Mouse (Mus musculus): ENCODE measurements around the gene Tnxb. TPM values are rescaled to one million over a fixed set of nuclear protein-coding genes. Genes with fewer than 3 reads are reported as not detected.
A peak's percentile ranks its signal among the peaks of the same experiment; 100 is the strongest.

Gene Tnxb
- polyA plus RNA-seq, 1 experiment from 2014 or later: 0.62 TPM

- peaks cover 20% of the 10 kb centered on the region for H3K27me3 ChIP-seq (ENCODE audit: control insufficient read depth, insufficient read depth, low read depth, low read length)
- no peaks in the 10 kb centered on the region for H3K36me3 ChIP-seq (ENCODE audit: control insufficient read depth, insufficient read depth, low read length)
- H3K4me3 ChIP-seq (ENCODE audit: low read length): no peak overlapping the region
- ATAC-seq (ENCODE audit: low read depth): no peak
- no peak overlapping the region for H3K9ac ChIP-seq (ENCODE audit: low read length)
- no peaks in the 10 kb centered on the region for H3K9me3 ChIP-seq (ENCODE audit: control insufficient read depth, low read length)
- H3K4me2 ChIP-seq (ENCODE audit: low read depth, low read length): no peak overlapping the region; the same call in 1 of the 2 replicates
- WGBS: 28% methylated on average over 10 of the region's 11 CpGs
- H3K27ac ChIP-seq (ENCODE audit: low read length): no peak overlapping the region
- peaks cover 22% of the 10 kb centered on the region for H3K4me1 ChIP-seq (replicated peaks; ENCODE audit: control insufficient read depth, insufficient read depth, low read length)
Measured at GRCm38 (mm10) chr17:34660259-34660820, 10.0 kb upstream of the Tnxb start.

GRCm38 (mm10) chr17:34661121-34661591 lies 9.2 kb upstream of the Tnxb start:
- Histone ChIP-seq H3K9ac (ENCODE audit: low read length) (peak overlapping the region; percentile 27; the same call in 1 of the 2 replicates), H3K4me2 (ENCODE audit: low read depth, low read length) (peak overlapping the region; percentile 46), H3K4me3 (ENCODE audit: low read length) (peak overlapping the region; percentile 28), H3K27me3 (ENCODE audit: control insufficient read depth, insufficient read depth, low read depth, low read length) (peaks cover 20% of the 10 kb centered on the region), H3K27ac (ENCODE audit: low read length) (no peak overlapping the region; the same call in 1 of the 2 replicates), H3K4me1 (replicated peaks; ENCODE audit: control insufficient read depth, insufficient read depth, low read length) (peaks cover 14% of the 10 kb centered on the region), H3K36me3 (ENCODE audit: control insufficient read depth, insufficient read depth, low read length) (no peaks in the 10 kb centered on the region), H3K9me3 (ENCODE audit: control insufficient read depth, low read length) (no peaks in the 10 kb centered on the region)
- ATAC-seq (ENCODE audit: low read depth): peak; percentile 59
- WGBS: 2% methylated on average over 19 of the region's 19 CpGs

- Histone ChIP-seq H3K27ac (ENCODE audit: low read length) (no peak overlapping the region), H3K4me3 (ENCODE audit: low read length) (no peak overlapping the region), H3K27me3 (ENCODE audit: control insufficient read depth, insufficient read depth, low read depth, low read length) (peaks cover 20% of the 10 kb centered on the region), H3K9ac (ENCODE audit: low read length) (no peak overlapping the region), H3K4me1 (replicated peaks; ENCODE audit: control insufficient read depth, insufficient read depth, low read length) (peaks cover 13% of the 10 kb centered on the region), H3K4me2 (ENCODE audit: low read depth, low read length) (no peak overlapping the region), H3K36me3 (ENCODE audit: control insufficient read depth, insufficient read depth, low read length) (no peaks in the 10 kb centered on the region), H3K9me3 (ENCODE audit: control insufficient read depth, low read length) (no peaks in the 10 kb centered on the region)
- no peak for ATAC-seq (ENCODE audit: low read depth)
- 82% methylated on average over 1 of the region's 1 CpGs for WGBS
Measured at GRCm38 (mm10) chr17:34662468-34662867, 7.9 kb upstream of the Tnxb start.

- peaks cover 20% of the 10 kb centered on the region for H3K27me3 ChIP-seq (ENCODE audit: control insufficient read depth, insufficient read depth, low read depth, low read length)
- H3K4me2 ChIP-seq (ENCODE audit: low read depth, low read length): no peak overlapping the region
- H3K4me1 ChIP-seq (replicated peaks; ENCODE audit: control insufficient read depth, insufficient read depth, low read length): peaks cover 13% of the 10 kb centered on the region
- H3K36me3 ChIP-seq (ENCODE audit: control insufficient read depth, insufficient read depth, low read length): no peaks in the 10 kb centered on the region
- no peak overlapping the region for H3K4me3 ChIP-seq (ENCODE audit: low read length)
- ATAC-seq (ENCODE audit: low read depth): no peak
- H3K9me3 ChIP-seq (ENCODE audit: control insufficient read depth, low read length): no peaks in the 10 kb centered on the region
- 77% methylated on average over 8 of the region's 8 CpGs for WGBS
- H3K27ac ChIP-seq (ENCODE audit: low read length): no peak overlapping the region
- no peak overlapping the region for H3K9ac ChIP-seq (ENCODE audit: low read length)
Measured at GRCm38 (mm10) chr17:34662978-34663377, 7.4 kb upstream of the Tnxb start.

GRCm38 (mm10) chr17:34663558-34663957 lies 6.8 kb upstream of the Tnxb start:
- ATAC-seq (ENCODE audit: low read depth): no peak
- Histone ChIP-seq H3K36me3 (ENCODE audit: control insufficient read depth, insufficient read depth, low read length) (no peaks in the 10 kb centered on the region), H3K9ac (ENCODE audit: low read length) (no peak overlapping the region), H3K27ac (ENCODE audit: low read length) (no peak overlapping the region), H3K9me3 (ENCODE audit: control insufficient read depth, low read length) (no peaks in the 10 kb centered on the region), H3K4me1 (replicated peaks; ENCODE audit: control insufficient read depth, insufficient read depth, low read length) (peaks cover 13% of the 10 kb centered on the region), H3K4me2 (ENCODE audit: low read depth, low read length) (no peak overlapping the region), H3K4me3 (ENCODE audit: low read length) (no peak overlapping the region), H3K27me3 (ENCODE audit: control insufficient read depth, insufficient read depth, low read depth, low read length) (peaks cover 20% of the 10 kb centered on the region)
- WGBS: 56% methylated on average over 1 of the region's 1 CpGs

GRCm38 (mm10) chr17:34664472-34664871 lies 5.9 kb upstream of the Tnxb start:
- peaks cover 14% of the 10 kb centered on the region for H3K27me3 ChIP-seq (ENCODE audit: control insufficient read depth, insufficient read depth, low read depth, low read length)
- peaks cover 13% of the 10 kb centered on the region for H3K4me1 ChIP-seq (replicated peaks; ENCODE audit: control insufficient read depth, insufficient read depth, low read length)
- H3K4me3 ChIP-seq (ENCODE audit: low read length): no peak overlapping the region
- H3K9me3 ChIP-seq (ENCODE audit: control insufficient read depth, low read length): no peaks in the 10 kb centered on the region
- no peak for ATAC-seq (ENCODE audit: low read depth)
- whole genome bisulfite sequencing: 53% methylated on average over 7 of the region's 7 CpGs
- no peak overlapping the region for H3K9ac ChIP-seq (ENCODE audit: low read length)
- H3K36me3 ChIP-seq (ENCODE audit: control insufficient read depth, insufficient read depth, low read length): no peaks in the 10 kb centered on the region
- H3K4me2 ChIP-seq (ENCODE audit: low read depth, low read length): no peak overlapping the region
- H3K27ac ChIP-seq (ENCODE audit: low read length): no peak overlapping the region

- Histone ChIP-seq H3K9me3 (ENCODE audit: control insufficient read depth, low read length) (no peaks in the 10 kb centered on the region), H3K27ac (ENCODE audit: low read length) (no peak overlapping the region), H3K36me3 (ENCODE audit: control insufficient read depth, insufficient read depth, low read length) (no peaks in the 10 kb centered on the region), H3K9ac (ENCODE audit: low read length) (peak overlapping the region; percentile 51), H3K27me3 (ENCODE audit: control insufficient read depth, insufficient read depth, low read depth, low read length) (peaks cover 50% of the 10 kb centered on the region), H3K4me3 (ENCODE audit: low read length) (peak overlapping the region; percentile 40), H3K4me1 (replicated peaks; ENCODE audit: control insufficient read depth, insufficient read depth, low read length) (peaks cover 26% of the 10 kb centered on the region), H3K4me2 (ENCODE audit: low read depth, low read length) (peak overlapping the region; percentile 57)
- peak; percentile 53 for ATAC-seq (ENCODE audit: low read depth)
- WGBS: 7% methylated on average over 93 of the region's 93 CpGs
Measured at GRCm38 (mm10) chr17:34671151-34672066, 1.1 kb downstream of the Tnxb start.

GRCm38 (mm10) chr17:34672246-34672792 lies 2.0 kb downstream of the Tnxb start:
- Histone ChIP-seq H3K27ac (ENCODE audit: low read length) (no peak overlapping the region), H3K4me3 (ENCODE audit: low read length) (peak overlapping the region; percentile 40), H3K27me3 (ENCODE audit: control insufficient read depth, insufficient read depth, low read depth, low read length) (peaks cover 54% of the 10 kb centered on the region), H3K9ac (ENCODE audit: low read length) (no peak overlapping the region; the same call in 1 of the 2 replicates), H3K4me1 (replicated peaks; ENCODE audit: control insufficient read depth, insufficient read depth, low read length) (peaks cover 26% of the 10 kb centered on the region), H3K9me3 (ENCODE audit: control insufficient read depth, low read length) (no peaks in the 10 kb centered on the region), H3K4me2 (ENCODE audit: low read depth, low read length) (peak overlapping the region; percentile 57; the same call in 1 of the 2 replicates), H3K36me3 (ENCODE audit: control insufficient read depth, insufficient read depth, low read length) (no peaks in the 10 kb centered on the region)
- no peak for ATAC-seq (ENCODE audit: low read depth)
- 28% methylated on average over 49 of the region's 49 CpGs for WGBS

GRCm38 (mm10) chr17:34673139-34673538 lies 2.8 kb downstream of the Tnxb start:
- Histone ChIP-seq H3K9me3 (ENCODE audit: control insufficient read depth, low read length) (no peaks in the 10 kb centered on the region), H3K27me3 (ENCODE audit: control insufficient read depth, insufficient read depth, low read depth, low read length) (peaks cover 54% of the 10 kb centered on the region), H3K4me2 (ENCODE audit: low read depth, low read length) (no peak overlapping the region), H3K4me1 (replicated peaks; ENCODE audit: control insufficient read depth, insufficient read depth, low read length) (peaks cover 26% of the 10 kb centered on the region), H3K9ac (ENCODE audit: low read length) (no peak overlapping the region), H3K4me3 (ENCODE audit: low read length) (no peak overlapping the region), H3K27ac (ENCODE audit: low read length) (no peak overlapping the region), H3K36me3 (ENCODE audit: control insufficient read depth, insufficient read depth, low read length) (no peaks in the 10 kb centered on the region)
- ATAC-seq (ENCODE audit: low read depth): no peak
- 81% methylated on average over 7 of the region's 7 CpGs for WGBS
